Mouse (Mus musculus) mammary gland, adult 2 months (tissue): ENCODE data around the gene Olfr533. TPM values are rescaled to one million over a fixed set of nuclear protein-coding genes. Genes with fewer than 3 reads are reported as not detected.

Experiments used
- polyA plus RNA-seq: library from polyadenylated mRNA; depleted of rRNA; stranded (reverse); fragments of >200 nt; gene quantifications from 2 replicates; pipeline ENCODE4 v1.2.3, GENCODE M21; 2012; ENCODE audit warnings: low replicate concordance; rRNA removed

Gene Olfr533
- not detected in 2 replicates for polyA plus RNA-seq

GRCm38 (mm10) chr7:140463070-140463469 is at the start of gene Olfr533:
Olfr533 (plus strand) TSS chr7:140463370.

GRCm38 (mm10) chr7:140421539-140421938 is 41.6 kb upstream of the Olfr533 start, which contains the start of gene Olfr532:
Olfr532 (minus strand) TSS chr7:140421639.

GRCm38 (mm10) chr7:140483916-140484315 is 20.7 kb downstream of the Olfr533 start, which contains the start of gene Olfr535:
Olfr535 (plus strand) TSS chr7:140484216.

GRCm38 (mm10) chr7:140507346-140508021 is 44.3 kb downstream of the Olfr533 start, which contains the start of gene Olfr536:
Olfr536 (minus strand) TSS chr7:140507396.

Other genes with a start within 250 kb of the Olfr533 start
- 1.7 and 3.0 TPM in 2 replicates for gene Cd163l1, start 245.1 kb upstream of the Olfr533 start, polyA plus RNA-seq
- gene 5830411N06Rik, start 216.1 kb upstream of the Olfr533 start, polyA plus RNA-seq, result 3.4 and 4.5 TPM in 2 replicates
- not detected in 2 replicates for gene Olfr525, start 142.5 kb upstream of the Olfr533 start, polyA plus RNA-seq
- not detected in 2 replicates for gene Olfr527, start 129.4 kb upstream of the Olfr533 start, polyA plus RNA-seq
- 1.1 and 1.2 TPM in 2 replicates for gene Olfr60, start 101.7 kb upstream of the Olfr533 start, polyA plus RNA-seq
- gene Olfr530, start 87.0 kb upstream of the Olfr533 start, polyA plus RNA-seq, result not detected in 2 replicates
- not detected in 2 replicates for gene Olfr531, start 60.5 kb upstream of the Olfr533 start, polyA plus RNA-seq
- gene Olfr532, start 41.7 kb upstream of the Olfr533 start, polyA plus RNA-seq, result not detected in 2 replicates
- gene Olfr535, start 20.8 kb downstream of the Olfr533 start, polyA plus RNA-seq, result not detected in 2 replicates
- gene Olfr536, start 44.0 kb downstream of the Olfr533 start, polyA plus RNA-seq, result not detected in 2 replicates
- gene Olfr538, start 104.5 kb downstream of the Olfr533 start, polyA plus RNA-seq, result not detected in 2 replicates
- not detected in 2 replicates for gene Olfr46, start 137.9 kb downstream of the Olfr533 start, polyA plus RNA-seq
- gene Olfr61, start 165.6 kb downstream of the Olfr533 start, polyA plus RNA-seq, result not detected in 2 replicates
- gene Olfr53, start 183.1 kb downstream of the Olfr533 start, polyA plus RNA-seq, result not detected in 2 replicates
- gene Olfr539, start 196.6 kb downstream of the Olfr533 start, polyA plus RNA-seq, result not detected in 2 replicates
- gene Olfr45, start 218.6 kb downstream of the Olfr533 start, polyA plus RNA-seq, result not detected in 2 replicates
- gene Olfr541, start 233.9 kb downstream of the Olfr533 start, polyA plus RNA-seq, result not detected in 2 replicates